In the genomic region with DNA sequence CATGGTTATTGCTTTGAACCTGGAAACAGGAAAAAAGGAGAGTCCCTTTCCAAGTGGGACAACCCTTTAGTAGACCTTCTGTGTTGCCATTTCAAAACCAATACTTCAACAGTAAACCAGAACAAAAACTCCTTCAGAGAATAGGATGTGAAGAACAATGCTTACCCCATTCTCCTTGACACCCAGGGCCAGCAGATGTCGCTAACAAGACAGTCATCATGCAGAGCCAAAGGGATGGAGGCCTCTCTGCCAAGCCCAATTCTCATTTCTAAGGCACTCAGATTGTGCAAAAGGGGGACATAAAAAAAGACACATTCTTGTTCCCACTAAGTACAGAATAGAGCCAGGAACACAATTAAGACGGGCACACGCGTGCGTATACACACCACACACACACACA, we compare ENCODE assay signal across 19 mouse cellular contexts. TPM values are rescaled to one million over a fixed set of nuclear protein-coding genes. Genes with fewer than 3 reads are reported as not detected.
DNase-seq lines count a peak whose midpoint lies in the region; ATAC-seq and TF ChIP-seq lines count a peak whose summit lies in the region.
"Had no signal": no experiment of that assay in that cellular context is flagged by ENCODE, and none has a peak within 500 bp of the region (broad histone marks: within the 10 kb centered on the region; RNA-seq: fewer than 3 reads in every experiment).

No protein-coding gene starts in this region.

- TF ChIP-seq CTCF in brain, embryonic 14.5 days (IDR thresholded peaks at IDR 0.05; ENCODE audit: borderline replicate concordance, extremely low read depth, insufficient read depth, insufficient read length) = peak; percentile 30; the same call in 1 of the 2 replicates

- H3K4me3 ChIP-seq in forebrain, embryonic 14.5 days (ENCODE audit: low read depth, low read length) = no peak overlapping the region
- H3K4me3 ChIP-seq in forebrain, embryonic 12.5 days (replicated peaks) = no peak overlapping the region
- H3K4me3 ChIP-seq: embryonic facial prominence, embryonic 15.5 days; heart, embryonic 10.5 days; hindbrain, embryonic 10.5 days had no signal

- H3K27ac ChIP-seq in forebrain, embryonic 14.5 days (ENCODE audit: low read depth, low read length) = no peak overlapping the region
- H3K27ac ChIP-seq in forebrain, embryonic 12.5 days = no peak overlapping the region
- H3K27ac ChIP-seq: embryonic facial prominence, embryonic 15.5 days; heart, embryonic 10.5 days; hindbrain, embryonic 10.5 days had no signal

- H3K9me3 ChIP-seq in forebrain, embryonic 14.5 days (replicated peaks; ENCODE audit: control insufficient read depth, low read length) = no peaks in the 10 kb centered on the region
- H3K9me3 ChIP-seq in forebrain, embryonic 12.5 days = no peaks in the 10 kb centered on the region
- H3K9me3 ChIP-seq: embryonic facial prominence, embryonic 15.5 days; heart, embryonic 10.5 days; hindbrain, embryonic 10.5 days had no signal

- H3K4me1 ChIP-seq in forebrain, embryonic 14.5 days (ENCODE audit: control insufficient read depth, insufficient read depth, low read length) = peaks cover 4% of the 10 kb centered on the region; the same call in 1 of the 2 replicates
- 0 out of 2 replicates have a peak, but pooled peaks cover 8% of the 10 kb centered on the region for H3K4me1 ChIP-seq in forebrain, embryonic 12.5 days
- H3K4me1 ChIP-seq: embryonic facial prominence, embryonic 15.5 days; heart, embryonic 10.5 days had no signal

- no peak for ATAC-seq in forebrain, embryonic 14.5 days
- ATAC-seq in forebrain, embryonic 12.5 days (ENCODE audit: low FRiP score) = no peak

- WGBS in forebrain, embryonic 14.5 days = 59% methylated on average over 5 of the region's 5 CpGs
- WGBS in forebrain, embryonic 12.5 days = 65% methylated on average over 5 of the region's 5 CpGs

- peak; percentile 42 for DNase-seq in forebrain, embryonic 14.5 days (ENCODE audit: low spot score)
- peak; percentile 19 for DNase-seq in left cerebral cortex, postnatal 4 days
- no peak for DNase-seq in left cerebral cortex, adult 18-20 months (ENCODE audit: low spot score in 2 of 2)
- DNase-seq in brain, embryonic 14.5 days (ENCODE audit: low read depth) = peak; percentile 62
- peak; percentile 9 for DNase-seq in retina, postnatal 1 day
- DNase-seq in kidney, postnatal 4 days = no peak
- DNase-seq: adrenal gland, adult 8-10 months; cerebellum, adult 11 months; gastrocnemius, postnatal 36 days; kidney, postnatal 36 days; liver; lung, postnatal 14 days; thymus, postnatal 25 days had no signal

- intact Hi-C loops in left cerebral cortex, postnatal 4 days (cut with DNase I) = no loop called here

- no peak overlapping the region for H3K9ac ChIP-seq in forebrain, embryonic 14.5 days (ENCODE audit: low read length)
- no peak overlapping the region for H3K9ac ChIP-seq in forebrain, embryonic 12.5 days
- H3K9ac ChIP-seq: embryonic facial prominence, embryonic 15.5 days had no signal

- TF ChIP-seq POLR2A in brain, embryonic 14.5 days (IDR thresholded peaks at IDR 0.05; ENCODE audit: borderline replicate concordance, extremely low read depth, insufficient read depth, insufficient read length, poor library complexity, severe bottlenecking) = no peak

- H3K4me2 ChIP-seq in forebrain, embryonic 14.5 days (ENCODE audit: low read length) = no peak overlapping the region
- no peak overlapping the region for H3K4me2 ChIP-seq in forebrain, embryonic 12.5 days
- H3K4me2 ChIP-seq: embryonic facial prominence, embryonic 15.5 days had no signal

- H3K36me3 ChIP-seq in forebrain, embryonic 14.5 days (ENCODE audit: control insufficient read depth, insufficient read depth, low read length) = no peaks in the 10 kb centered on the region
- H3K36me3 ChIP-seq in forebrain, embryonic 12.5 days (replicated peaks) = no peaks in the 10 kb centered on the region
- H3K36me3 ChIP-seq: embryonic facial prominence, embryonic 15.5 days; heart, embryonic 10.5 days; hindbrain, embryonic 10.5 days had no signal

- H3K27me3 ChIP-seq in forebrain, embryonic 14.5 days (replicated peaks; ENCODE audit: control insufficient read depth, insufficient read depth, low read length) = no peaks in the 10 kb centered on the region
- no peaks in the 10 kb centered on the region for H3K27me3 ChIP-seq in forebrain, embryonic 12.5 days
- H3K27me3 ChIP-seq: embryonic facial prominence, embryonic 15.5 days had no signal

RNA-seq across cellular contexts. Expression of a gene that starts 16.4 kb away (rescaled TPM):
- 7.5 and 12.0 TPM in 2 replicates for polyA plus RNA-seq in forebrain, embryonic 14.5 days (2014; fragmentation: Nextera tagmentation; extraction: Ambion mirVana)
- 2.8 and 3.1 TPM in 2 replicates for polyA plus RNA-seq in forebrain, embryonic 12.5 days (2016; fragmentation: Nextera tagmentation; extraction: Ambion mirVana)
- 100 to 1,000 TPM in 1 of 2 experiments, 10 to 100 TPM in 1; 99.9 to 101 TPM for total RNA-seq in left cerebral cortex, postnatal 4 days (2021)
- total RNA-seq in left cerebral cortex, adult 18-20 months (2021) = 10 to 100 TPM; 68.7 to 71.9 TPM
- polyA plus RNA-seq in brain, embryonic 14.5 days (2012; rRNA removed) = 18.0 and 25.1 TPM in 2 replicates
- total RNA-seq: megakaryocyte-erythroid progenitor cell, adult 5-6 weeks; monocyte, adult 5-6 weeks had no signal

Comparison
In these comparisons a context has a peak if more than half of its experiments do, and no peak if none do; other contexts are left out.
1. DNase-seq: peak in forebrain, embryonic 14.5 days (single experiment), left cerebral cortex, postnatal 4 days (single experiment), brain, embryonic 14.5 days (single experiment) and retina, postnatal 1 day (single experiment); none in left cerebral cortex, adult 18-20 months (0 of 2) and kidney, postnatal 4 days (0 of 2).